Mouse (Mus musculus): ENCODE measurements around the gene Baiap2l1. TPM values are rescaled to one million over a fixed set of nuclear protein-coding genes. Genes with fewer than 3 reads are reported as not detected.

Baiap2l1 gene
- polyA plus RNA-seq, 1 experiment from 2014 or later: 6.8 TPM

- no peaks in the 10 kb centered on the region for H3K27me3 ChIP-seq (replicated peaks; ENCODE audit: control insufficient read depth, insufficient read depth, low read length)
- H3K9me3 ChIP-seq (ENCODE audit: control insufficient read depth, low read length): no peaks in the 10 kb centered on the region
- H3K36me3 ChIP-seq (ENCODE audit: control insufficient read depth, insufficient read depth, low read length): no peaks in the 10 kb centered on the region
- no peak overlapping the region for H3K4me3 ChIP-seq (ENCODE audit: low read depth, low read length)
- peaks cover 4% of the 10 kb centered on the region for H3K4me1 ChIP-seq (replicated peaks; ENCODE audit: control insufficient read depth, insufficient read depth, low read length)
- no peak overlapping the region for H3K27ac ChIP-seq (ENCODE audit: low read depth, low read length)
- DNase-seq (ENCODE audit: low spot score) (no peak), ATAC-seq (replicated peaks; ENCODE audit: low FRiP score) (no peak)
- 68% methylated on average over 4 of the region's 4 CpGs for WGBS
- H3K9ac ChIP-seq (ENCODE audit: low read depth, low read length): no peak overlapping the region
- no peak overlapping the region for H3K4me2 ChIP-seq
These were observed 49.0 kb downstream of the Baiap2l1 start for GRCm38 (mm10) chr5:144308929-144309328.

GRCm38 (mm10) chr5:144303071-144303470, 54.8 kb downstream of the Baiap2l1 start:
- DNase-seq (ENCODE audit: low spot score) (no peak), ATAC-seq (replicated peaks; ENCODE audit: low FRiP score) (no peak)
- no peaks in the 10 kb centered on the region for H3K9me3 ChIP-seq (ENCODE audit: control insufficient read depth, low read length)
- H3K27me3 ChIP-seq (replicated peaks; ENCODE audit: control insufficient read depth, insufficient read depth, low read length): no peaks in the 10 kb centered on the region
- H3K4me3 ChIP-seq (ENCODE audit: low read depth, low read length): no peak overlapping the region
- WGBS: 80% methylated on average over 2 of the region's 2 CpGs
- no peak overlapping the region for H3K4me2 ChIP-seq
- H3K27ac ChIP-seq (ENCODE audit: low read depth, low read length): no peak overlapping the region
- no peaks in the 10 kb centered on the region for H3K36me3 ChIP-seq (ENCODE audit: control insufficient read depth, insufficient read depth, low read length)
- H3K9ac ChIP-seq (ENCODE audit: low read depth, low read length): no peak overlapping the region
- H3K4me1 ChIP-seq (replicated peaks; ENCODE audit: control insufficient read depth, insufficient read depth, low read length): no peaks in the 10 kb centered on the region

DNA sequence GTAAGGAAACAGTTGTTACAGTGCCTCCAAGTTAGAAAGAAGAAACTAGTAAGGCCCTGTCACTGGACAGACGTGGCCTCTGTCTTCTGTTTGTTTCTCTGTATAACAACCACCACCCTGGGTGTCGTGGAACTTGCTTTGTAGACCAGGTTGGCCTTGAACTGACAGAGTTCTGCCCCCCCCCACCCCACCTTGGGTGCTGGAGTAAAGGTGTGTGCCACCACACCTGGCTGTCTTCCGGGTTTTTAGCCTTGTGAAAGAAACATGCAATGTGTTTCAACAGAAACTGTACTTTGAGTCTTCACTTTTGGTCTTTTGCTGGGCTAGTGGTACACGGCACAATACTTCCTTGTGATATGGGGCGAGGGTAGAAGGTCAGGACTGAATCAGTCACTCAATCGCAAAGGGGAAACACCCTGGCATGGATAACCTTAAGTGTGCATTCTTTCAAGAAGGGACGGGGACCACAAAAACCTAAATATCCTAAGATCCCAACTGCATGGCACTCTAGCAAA, 61.8 kb downstream of the Baiap2l1 start:
- Histone ChIP-seq H3K36me3 (ENCODE audit: control insufficient read depth, insufficient read depth, low read length) (no peaks in the 10 kb centered on the region), H3K4me2 (no peak overlapping the region), H3K9me3 (ENCODE audit: control insufficient read depth, low read length) (no peaks in the 10 kb centered on the region), H3K27me3 (replicated peaks; ENCODE audit: control insufficient read depth, insufficient read depth, low read length) (no peaks in the 10 kb centered on the region), H3K27ac (ENCODE audit: low read depth, low read length) (no peak overlapping the region), H3K4me3 (ENCODE audit: low read depth, low read length) (no peak overlapping the region), H3K9ac (ENCODE audit: low read depth, low read length) (no peak overlapping the region), H3K4me1 (replicated peaks; ENCODE audit: control insufficient read depth, insufficient read depth, low read length) (no peaks in the 10 kb centered on the region)
- WGBS: 76% methylated on average over 7 of the region's 7 CpGs
- DNase-seq (ENCODE audit: low spot score) (no peak), ATAC-seq (replicated peaks; ENCODE audit: low FRiP score) (no peak)

DNA sequence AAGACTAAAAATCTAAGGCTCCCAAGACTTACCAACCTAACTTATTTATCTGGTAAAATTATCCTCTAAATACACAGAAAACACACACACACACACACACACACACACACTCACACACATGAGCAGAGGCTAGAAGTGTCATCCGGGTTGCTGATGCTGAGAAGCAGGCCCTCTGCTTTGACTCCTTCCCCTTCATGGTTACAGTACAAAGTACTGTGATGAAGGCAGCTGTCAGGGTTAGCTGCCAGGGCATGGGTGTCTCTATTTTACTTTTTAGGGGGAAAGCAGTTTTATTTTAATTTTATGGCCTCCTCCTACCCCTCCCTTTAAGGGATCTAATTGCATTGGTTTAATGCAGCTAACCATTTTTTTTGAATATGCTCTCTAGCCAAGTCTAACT, 62.6 kb downstream of the Baiap2l1 start:
- no peak for DNase-seq (ENCODE audit: low spot score)
- ATAC-seq (replicated peaks; ENCODE audit: low FRiP score): no peak
- Histone ChIP-seq H3K9ac (ENCODE audit: low read depth, low read length) (no peak overlapping the region), H3K27me3 (replicated peaks; ENCODE audit: control insufficient read depth, insufficient read depth, low read length) (no peaks in the 10 kb centered on the region), H3K9me3 (ENCODE audit: control insufficient read depth, low read length) (no peaks in the 10 kb centered on the region), H3K27ac (ENCODE audit: low read depth, low read length) (no peak overlapping the region), H3K36me3 (ENCODE audit: control insufficient read depth, insufficient read depth, low read length) (no peaks in the 10 kb centered on the region), H3K4me3 (ENCODE audit: low read depth, low read length) (no peak overlapping the region), H3K4me1 (replicated peaks; ENCODE audit: control insufficient read depth, insufficient read depth, low read length) (no peaks in the 10 kb centered on the region), H3K4me2 (no peak overlapping the region)
- 87% methylated on average over 1 of the region's 1 CpGs for WGBS

DNA sequence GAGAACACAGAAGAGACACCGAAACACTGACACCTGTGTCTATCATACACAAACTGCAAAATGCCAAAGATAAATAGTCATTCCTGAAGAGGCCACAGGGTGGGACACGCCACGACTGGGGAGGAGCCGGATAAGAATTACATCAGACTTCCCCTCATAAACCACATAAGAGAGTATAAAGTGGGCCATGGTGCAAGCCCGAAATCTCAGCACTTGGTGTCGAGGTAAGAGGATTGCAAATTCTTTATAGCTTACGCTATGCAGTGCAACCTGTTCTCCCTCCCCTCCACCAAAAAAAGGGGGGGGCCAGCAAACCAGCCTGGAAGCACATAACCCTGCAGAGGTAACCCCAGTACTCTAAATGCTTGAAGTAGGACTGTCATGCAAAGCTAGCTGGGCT, 63.0 kb downstream of the Baiap2l1 start:
- WGBS: 59% methylated on average over 7 of the region's 7 CpGs

DNA sequence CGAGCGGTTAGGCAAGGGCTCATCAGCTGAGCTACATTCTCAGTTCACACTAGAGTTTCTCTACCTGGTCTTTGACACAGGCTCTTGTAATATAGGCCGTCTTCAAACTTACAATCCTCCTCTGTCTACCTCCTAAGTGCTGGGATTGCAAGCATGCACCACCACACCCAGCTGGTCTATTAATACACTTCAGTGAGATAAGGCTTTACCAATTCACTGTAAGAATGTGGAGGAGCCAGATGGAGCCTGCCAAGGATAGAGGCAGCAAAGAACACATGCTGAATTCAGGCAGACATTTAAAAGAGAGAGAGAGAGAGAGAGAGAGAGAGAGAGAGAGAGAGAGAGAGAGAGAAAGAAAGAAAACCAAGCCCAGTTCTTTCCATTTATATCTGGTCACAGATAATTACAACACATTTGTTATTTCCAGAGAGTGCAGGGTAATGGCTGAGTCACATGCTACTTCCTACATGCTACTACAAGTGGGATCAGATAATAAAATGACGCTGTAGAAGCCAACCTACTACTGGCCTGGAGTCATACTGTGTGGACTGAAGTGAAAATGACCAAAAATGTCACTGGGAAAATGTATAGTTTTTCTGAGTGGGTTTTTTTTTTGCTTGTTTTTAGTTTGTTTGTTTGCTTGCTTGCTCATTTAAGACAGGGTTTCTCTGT, 68.0 kb downstream of the Baiap2l1 start:
- DNase-seq (ENCODE audit: low spot score): no peak
- Histone ChIP-seq H3K4me2 (no peak overlapping the region), H3K4me3 (ENCODE audit: low read depth, low read length) (no peak overlapping the region), H3K27ac (ENCODE audit: low read depth, low read length) (no peak overlapping the region), H3K9me3 (ENCODE audit: control insufficient read depth, low read length) (no peaks in the 10 kb centered on the region), H3K36me3 (ENCODE audit: control insufficient read depth, insufficient read depth, low read length) (no peaks in the 10 kb centered on the region), H3K4me1 (replicated peaks; ENCODE audit: control insufficient read depth, insufficient read depth, low read length) (no peaks in the 10 kb centered on the region), H3K27me3 (replicated peaks; ENCODE audit: control insufficient read depth, insufficient read depth, low read length) (no peaks in the 10 kb centered on the region), H3K9ac (ENCODE audit: low read depth, low read length) (no peak overlapping the region)
- 77% methylated on average over 4 of the region's 4 CpGs for WGBS
- no peak for ATAC-seq (replicated peaks; ENCODE audit: low FRiP score)

More for the DNA sequence above, 63.0 kb downstream of the Baiap2l1 start:
- no peak overlapping the region for H3K4me3 ChIP-seq (ENCODE audit: low read depth, low read length)
- H3K4me1 ChIP-seq (replicated peaks; ENCODE audit: control insufficient read depth, insufficient read depth, low read length): no peaks in the 10 kb centered on the region
- no peaks in the 10 kb centered on the region for H3K36me3 ChIP-seq (ENCODE audit: control insufficient read depth, insufficient read depth, low read length)
- no peak for ATAC-seq (replicated peaks; ENCODE audit: low FRiP score)
- no peaks in the 10 kb centered on the region for H3K27me3 ChIP-seq (replicated peaks; ENCODE audit: control insufficient read depth, insufficient read depth, low read length)
- no peak overlapping the region for H3K4me2 ChIP-seq
- no peaks in the 10 kb centered on the region for H3K9me3 ChIP-seq (ENCODE audit: control insufficient read depth, low read length)
- DNase-seq (ENCODE audit: low spot score): no peak
- H3K27ac ChIP-seq (ENCODE audit: low read depth, low read length): no peak overlapping the region
- H3K9ac ChIP-seq (ENCODE audit: low read depth, low read length): no peak overlapping the region

DNA sequence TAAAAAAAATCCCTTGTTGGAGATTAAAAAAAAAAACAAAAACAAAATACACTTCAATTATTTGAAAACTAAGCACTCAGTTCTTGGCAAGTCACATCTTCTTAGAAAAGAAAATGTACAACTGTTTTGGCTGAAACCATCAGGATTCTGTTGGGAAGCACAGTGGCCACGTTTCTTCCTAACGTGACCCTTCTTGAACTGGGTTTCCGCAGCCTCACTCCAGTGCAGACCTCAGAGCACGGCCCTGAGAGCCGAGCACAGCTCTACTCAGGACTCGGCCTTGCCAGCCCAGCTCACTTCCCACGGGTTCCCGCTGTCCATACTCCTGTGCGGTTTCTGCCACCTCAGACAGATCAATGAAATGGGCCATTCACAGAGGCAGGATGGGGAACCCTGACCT, 69.5 kb downstream of the Baiap2l1 start:
- H3K4me2 ChIP-seq: no peak overlapping the region
- H3K36me3 ChIP-seq (ENCODE audit: control insufficient read depth, insufficient read depth, low read length): no peaks in the 10 kb centered on the region
- H3K9ac ChIP-seq (ENCODE audit: low read depth, low read length): no peak overlapping the region
- H3K27ac ChIP-seq (ENCODE audit: low read depth, low read length): no peak overlapping the region
- no peaks in the 10 kb centered on the region for H3K9me3 ChIP-seq (ENCODE audit: control insufficient read depth, low read length)
- DNase-seq (ENCODE audit: low spot score) (no peak), ATAC-seq (replicated peaks; ENCODE audit: low FRiP score) (no peak)
- no peaks in the 10 kb centered on the region for H3K27me3 ChIP-seq (replicated peaks; ENCODE audit: control insufficient read depth, insufficient read depth, low read length)
- H3K4me3 ChIP-seq (ENCODE audit: low read depth, low read length): no peak overlapping the region
- 80% methylated on average over 9 of the region's 9 CpGs for WGBS
- H3K4me1 ChIP-seq (replicated peaks; ENCODE audit: control insufficient read depth, insufficient read depth, low read length): no peaks in the 10 kb centered on the region

GRCm38 (mm10) chr5:144287267-144287820, 70.6 kb downstream of the Baiap2l1 start:
- no peaks in the 10 kb centered on the region for H3K9me3 ChIP-seq (ENCODE audit: control insufficient read depth, low read length)
- ATAC-seq (replicated peaks; ENCODE audit: low FRiP score): no peak
- WGBS: 78% methylated on average over 3 of the region's 3 CpGs

More at GRCm38 (mm10) chr5:144287267-144287820, 70.6 kb downstream of the Baiap2l1 start:
- H3K4me1 ChIP-seq (replicated peaks; ENCODE audit: control insufficient read depth, insufficient read depth, low read length): no peaks in the 10 kb centered on the region
- H3K9ac ChIP-seq (ENCODE audit: low read depth, low read length): no peak overlapping the region
- H3K36me3 ChIP-seq (ENCODE audit: control insufficient read depth, insufficient read depth, low read length): no peaks in the 10 kb centered on the region
- no peak overlapping the region for H3K27ac ChIP-seq (ENCODE audit: low read depth, low read length)
- H3K4me3 ChIP-seq (ENCODE audit: low read depth, low read length): no peak overlapping the region
- H3K27me3 ChIP-seq (replicated peaks; ENCODE audit: control insufficient read depth, insufficient read depth, low read length): no peaks in the 10 kb centered on the region
- DNase-seq (ENCODE audit: low spot score): no peak
- no peak overlapping the region for H3K4me2 ChIP-seq
